Mouse (Mus musculus) heart, postnatal 10 days (tissue): ENCODE measurements around the gene Haao. TPM values are rescaled to one million over a fixed set of nuclear protein-coding genes. Genes with fewer than 3 reads are reported as not detected.

ENCODE experiments used
- DNase-seq, 2 experiments: peaks; one replicate each; pipeline ENCODE4 v3.0.0; 2021
- intact Hi-C: fragments of 180-260 bp; cut with DNase I; formaldehyde crosslinking; loops from one replicate; pipeline ENCODE4 v1.15.1; 2025
- total RNA-seq, 2 experiments: library from RNA; stranded (reverse); gene quantifications; 2 replicates each; pipeline ENCODE4 v1.2.3; 2021

Gene Haao
- total RNA-seq: not detected

DNA sequence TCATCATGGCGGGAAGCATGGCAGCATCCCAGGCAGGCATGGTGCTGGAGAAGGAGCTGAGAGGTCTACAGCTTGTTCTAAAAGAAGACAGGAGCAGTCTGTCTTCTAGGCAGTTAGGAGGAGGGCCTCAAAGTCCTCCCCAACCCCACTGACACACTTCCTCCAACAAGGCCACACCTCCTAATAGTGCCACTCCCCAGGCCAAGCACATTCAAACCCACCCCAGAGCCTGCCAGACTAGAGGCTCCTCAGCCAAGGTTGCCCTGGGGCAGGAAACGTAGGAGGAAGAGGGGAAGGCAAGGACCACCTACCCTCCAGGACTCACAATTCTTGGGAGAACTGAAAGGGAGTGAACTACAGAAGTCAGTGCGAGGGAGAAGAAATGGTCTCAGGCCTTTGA lies at the start of gene Haao:
Haao (minus strand) TSS at position 149 of the 400 bp plus-strand sequence.
- intact Hi-C loops: no loop called here
- DNase-seq: no peak

DNA sequence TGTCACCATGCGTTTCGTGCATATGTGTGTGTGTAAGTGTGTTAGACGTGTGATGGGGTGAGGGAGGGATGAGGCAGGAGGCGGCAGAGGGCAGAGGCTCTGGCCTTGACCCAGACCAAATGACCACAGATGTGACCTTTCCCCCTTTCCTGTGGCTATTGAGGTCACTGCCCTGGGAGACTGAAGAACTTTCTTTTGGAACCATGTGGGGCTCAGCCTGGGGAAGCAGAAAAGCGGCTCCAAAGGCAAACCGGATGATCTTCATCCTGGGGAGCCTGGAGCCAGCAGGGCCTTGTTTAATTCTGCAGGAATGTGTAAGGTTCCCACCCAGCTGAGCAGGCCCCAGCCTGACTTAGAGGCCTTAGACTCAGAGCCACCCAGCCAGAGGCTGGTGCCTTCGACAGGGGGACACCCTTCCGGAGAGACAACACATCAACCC lies 49.6 kb upstream of the Haao start:
- peak in 1 of 2 experiments; percentile 55 for DNase-seq
- intact Hi-C loops: no loop called here

- DNase-seq: peak; percentile 63 to 77
- intact Hi-C loops: no loop called here
These were observed 49.0 kb upstream of the Haao start for GRCm38 (mm10) chr17:83896723-83897122.

DNA sequence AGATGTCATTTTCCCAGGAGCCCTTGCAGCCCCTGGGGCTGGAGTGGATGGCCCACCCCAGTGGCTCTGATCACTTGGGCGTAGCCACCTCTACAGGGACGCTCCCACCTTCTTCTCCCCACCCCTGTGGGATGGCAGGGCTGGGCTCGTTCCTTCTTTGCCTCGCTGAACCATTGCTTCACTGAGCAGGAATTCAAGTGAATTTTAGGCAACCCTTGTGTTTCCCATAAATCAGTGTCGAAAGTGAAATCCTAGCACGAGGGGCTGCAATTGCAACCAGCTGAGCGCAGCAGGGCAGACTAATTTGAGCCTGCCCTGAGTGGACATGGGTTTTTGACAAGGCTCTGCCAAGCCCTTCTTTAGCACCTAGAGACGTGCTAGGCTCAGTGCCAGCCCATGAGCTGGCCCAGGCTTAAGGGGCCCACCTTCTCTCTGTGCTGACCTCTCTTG lies 47.6 kb upstream of the Haao start:
- DNase-seq: peak; percentile 61 to 78
- intact Hi-C loops: no loop called here

DNA sequence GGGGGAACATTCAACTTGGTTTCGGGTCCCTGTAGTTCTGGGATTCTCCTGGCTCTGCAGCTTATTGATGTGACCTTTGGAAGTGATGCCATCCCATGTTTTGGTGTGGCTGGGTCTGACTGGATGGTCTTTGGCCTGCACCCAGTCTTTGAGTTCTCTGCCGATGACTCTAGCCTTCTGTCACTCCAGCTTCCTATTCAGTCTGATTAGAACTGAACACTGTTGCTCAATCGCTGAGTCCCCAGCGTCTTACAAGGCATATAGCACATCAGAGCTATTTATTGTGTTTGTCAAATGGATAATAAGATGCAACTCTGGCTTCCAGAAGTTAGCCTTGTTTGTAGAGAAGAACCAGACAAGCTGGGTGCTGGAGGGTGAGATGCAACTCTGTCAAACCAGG lies 45.4 kb upstream of the Haao start:
- intact Hi-C loops: no loop called here
- DNase-seq: no peak

DNA sequence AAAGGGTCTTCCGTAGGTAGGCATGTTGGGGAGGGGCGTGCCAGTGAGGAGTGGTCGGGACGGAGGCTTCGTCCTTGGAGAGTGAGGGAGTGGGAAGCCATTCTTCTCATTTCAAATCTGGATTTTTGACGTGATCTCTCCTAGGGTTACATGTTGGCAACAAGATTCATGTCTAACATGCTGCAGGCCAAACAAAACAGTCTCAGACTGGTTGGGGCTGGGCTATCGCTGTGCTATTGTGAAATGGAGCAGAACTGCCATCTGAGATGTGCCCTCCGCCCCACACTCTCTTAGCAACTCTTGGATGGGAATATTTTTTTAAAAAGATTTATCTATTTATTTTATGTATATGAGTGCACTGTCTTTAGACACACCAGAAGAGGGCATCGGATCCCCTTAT lies 44.1 kb upstream of the Haao start:
- intact Hi-C loops: no loop called here
- DNase-seq: no peak

DNA sequence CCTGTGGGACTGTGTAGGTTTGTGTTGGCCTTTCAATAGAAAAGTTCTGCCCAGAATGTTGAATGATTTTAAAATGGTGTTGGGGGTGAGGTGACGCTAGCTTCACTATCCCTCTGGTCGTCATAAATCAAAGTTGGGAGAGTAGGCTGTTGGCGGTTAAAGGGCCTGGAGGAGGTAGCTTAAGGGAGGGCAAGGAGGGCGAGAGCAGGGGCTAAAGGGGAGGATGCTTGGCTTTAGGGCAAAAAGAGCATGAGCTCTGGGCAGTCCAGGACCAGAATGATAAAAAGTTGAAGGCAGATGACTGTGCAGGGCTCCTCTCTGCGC lies 42.6 kb upstream of the Haao start:
- no peak for DNase-seq
- intact Hi-C loops: no loop called here

GRCm38 (mm10) chr17:83889691-83890372 lies 42.1 kb upstream of the Haao start:
- intact Hi-C loops: no loop called here

DNA sequence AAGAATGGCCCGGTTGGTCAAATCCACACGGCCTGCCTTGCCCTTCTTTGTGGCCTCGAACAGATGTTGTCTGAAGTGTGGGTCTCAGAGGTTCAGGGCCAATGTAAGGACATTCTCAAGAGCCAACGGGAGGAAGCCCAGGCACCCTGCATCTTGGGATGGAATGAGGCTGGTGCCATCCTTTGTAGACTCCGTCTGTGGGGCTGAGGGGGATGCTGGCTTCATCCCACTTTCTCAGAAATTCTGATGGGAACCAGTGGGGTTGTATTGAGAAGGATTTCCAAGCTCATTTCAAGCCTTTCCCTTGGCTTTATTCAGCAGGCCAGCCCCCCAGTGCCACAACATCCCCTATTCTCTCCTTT lies 41.5 kb upstream of the Haao start:
- intact Hi-C loops: no loop called here
- no peak for DNase-seq

More at GRCm38 (mm10) chr17:83889691-83890372, 42.1 kb upstream of the Haao start:
- DNase-seq: no peak

DNA sequence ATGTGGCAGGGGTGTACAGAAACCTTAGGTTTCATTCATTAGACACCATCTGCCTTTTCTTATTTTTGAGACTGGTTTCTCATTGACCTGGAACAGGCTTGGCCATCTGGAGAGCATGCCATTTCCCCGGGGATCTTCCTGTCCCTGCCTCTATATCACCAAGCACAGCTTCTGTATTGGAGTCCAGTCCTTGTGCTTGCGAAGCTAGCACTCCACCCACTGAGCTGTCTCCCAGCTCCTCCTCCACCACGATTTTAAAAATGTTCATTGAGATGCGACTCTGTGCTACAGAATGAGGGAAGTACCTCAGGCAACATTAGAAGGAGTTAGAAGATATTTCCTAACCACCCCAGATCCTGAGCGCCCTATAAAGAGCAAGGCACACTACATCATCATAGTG lies 39.5 kb upstream of the Haao start:
- intact Hi-C loops: no loop called here
- DNase-seq: no peak

GRCm38 (mm10) chr17:83886395-83886794 lies 38.6 kb upstream of the Haao start:
- DNase-seq: no peak
- intact Hi-C loops: no loop called here

GRCm38 (mm10) chr17:83885750-83886149 lies 38.0 kb upstream of the Haao start:
- intact Hi-C loops: no loop called here
- DNase-seq: no peak

GRCm38 (mm10) chr17:83885021-83885582 lies 37.3 kb upstream of the Haao start:
- no peak for DNase-seq
- intact Hi-C loops: no loop called here

- DNase-seq: no peak
- intact Hi-C loops: no loop called here
These were observed 35.0 kb upstream of the Haao start for GRCm38 (mm10) chr17:83882788-83883187.

GRCm38 (mm10) chr17:83881071-83881470 lies 33.3 kb upstream of the Haao start:
- DNase-seq: no peak
- intact Hi-C loops: no loop called here

GRCm38 (mm10) chr17:83880174-83880710 lies 32.5 kb upstream of the Haao start:
- intact Hi-C loops: no loop called here

GRCm38 (mm10) chr17:83879631-83880030 lies 31.9 kb upstream of the Haao start:
- intact Hi-C loops: no loop called here
- no peak for DNase-seq

More at GRCm38 (mm10) chr17:83880174-83880710, 32.5 kb upstream of the Haao start:
- no peak for DNase-seq

- intact Hi-C loops: loop anchor here (5.0 kb wide), 1 partner anchor 513 kb away; no protein-coding TSS in a partner anchor
- no peak for DNase-seq
These were observed 26.8 kb upstream of the Haao start for GRCm38 (mm10) chr17:83874610-83875009.

DNA sequence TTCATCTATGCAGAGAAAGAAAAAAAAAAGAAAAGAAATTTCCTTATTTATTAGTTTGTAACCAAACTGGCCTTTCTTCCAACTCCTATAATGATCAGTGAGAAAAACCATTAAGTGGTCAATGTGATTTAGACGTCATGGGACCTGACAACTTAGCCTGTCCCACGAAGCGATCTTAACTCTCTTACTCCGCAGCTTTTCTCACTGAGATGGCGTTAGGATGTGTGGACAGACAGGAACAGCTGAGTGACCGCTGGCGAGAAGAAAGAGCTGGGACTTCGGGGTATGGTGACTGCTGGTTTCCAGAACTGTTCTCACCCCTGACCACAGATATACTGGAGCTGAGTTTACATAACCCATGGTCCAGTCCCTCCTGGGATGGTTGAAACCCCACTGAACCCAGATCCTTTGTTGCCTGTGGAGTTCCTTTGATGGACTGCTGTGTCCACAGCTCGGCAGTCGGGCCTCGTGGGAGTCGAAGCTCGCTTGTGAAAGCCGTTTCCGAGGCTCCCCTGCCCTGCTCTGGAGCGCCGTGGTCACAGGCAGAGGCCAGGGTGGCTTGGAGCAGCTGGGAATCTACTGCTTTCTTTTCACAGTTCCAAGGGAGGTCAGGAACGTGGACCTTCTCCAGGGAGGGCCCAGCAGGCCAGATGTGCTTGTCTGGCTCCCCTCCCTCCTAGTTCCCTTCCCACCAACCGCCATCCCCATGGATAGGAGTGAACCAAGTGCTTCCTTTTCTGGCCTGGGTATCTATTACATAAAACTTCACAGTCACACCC lies 25.8 kb upstream of the Haao start:
- DNase-seq: peak; percentile 77 to 79
- intact Hi-C loops: loop anchor here (2.0 to 5.0 kb wide), 2 partner anchors 514 to 607 kb away; no protein-coding TSS in a partner anchor

DNA sequence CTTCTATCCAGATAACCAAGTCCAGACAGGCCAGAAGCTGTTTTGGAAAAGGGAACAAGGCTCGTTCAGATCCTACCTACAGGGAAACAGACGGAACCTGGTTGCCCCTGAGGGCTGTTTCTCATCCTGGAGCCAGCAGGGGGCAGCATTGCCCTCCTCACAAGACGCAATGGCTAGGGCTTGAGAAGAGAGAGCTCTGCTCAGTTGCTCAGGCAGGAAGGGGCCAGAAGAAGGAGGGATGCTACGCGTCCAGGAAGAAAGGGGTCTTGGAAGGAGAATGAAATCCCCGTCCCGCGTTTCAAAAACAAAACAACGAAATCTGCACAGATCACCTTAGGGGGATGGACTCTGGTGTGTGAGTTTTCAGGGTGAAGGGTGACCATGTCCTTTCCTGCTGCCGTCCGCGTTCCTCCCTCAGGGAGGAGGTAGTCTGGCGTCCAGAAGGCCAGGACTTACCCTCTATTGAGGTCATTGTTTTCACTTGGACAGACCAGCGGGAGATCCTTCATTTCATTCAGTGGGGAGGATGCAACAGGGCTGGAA lies 25.1 kb upstream of the Haao start:
- peak; percentile 86 to 87 for DNase-seq
- intact Hi-C loops: loop anchor here (2.0 to 5.0 kb wide), 2 partner anchors 514 to 608 kb away; no protein-coding TSS in a partner anchor

DNA sequence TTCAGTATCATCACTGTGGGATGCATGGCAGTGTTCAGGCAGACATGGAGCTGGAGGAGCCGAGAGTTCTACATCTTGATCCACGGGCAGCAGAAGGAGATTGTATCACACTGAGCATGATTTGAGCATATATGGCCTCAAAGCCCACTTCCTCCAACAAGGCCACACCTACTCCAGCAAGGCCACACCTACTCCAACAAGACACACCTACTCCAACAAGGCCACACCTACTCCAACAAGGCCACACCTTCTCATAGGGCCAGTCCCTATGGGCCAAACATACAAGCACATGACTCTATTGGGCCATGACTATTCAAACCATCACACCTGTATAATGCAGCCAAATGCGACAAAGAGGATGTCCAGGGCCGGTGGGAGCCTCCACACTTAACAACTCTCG lies 23.6 kb upstream of the Haao start:
- intact Hi-C loops: loop anchor here (5.0 kb wide), 1 partner anchor 516 kb away; no protein-coding TSS in a partner anchor
- no peak for DNase-seq
